Mouse (Mus musculus) megakaryocyte, embryonic 14.5 days (primary cell): Measurements from ENCODE around the gene 4931422A03Rik.

Experiments used
- FLI1 ChIP-seq: IDR thresholded peaks from 2 replicates; pipeline ENCODE4 v1.6.1; 2012; ENCODE audit warnings: low read length, inconsistent platforms, mixed read lengths
- GATA1 ChIP-seq: IDR thresholded peaks from 3 replicates; pipeline ENCODE4 v1.6.1; 2012; ENCODE audit warnings: mixed read lengths, low read length, inconsistent platforms, borderline replicate concordance

DNA sequence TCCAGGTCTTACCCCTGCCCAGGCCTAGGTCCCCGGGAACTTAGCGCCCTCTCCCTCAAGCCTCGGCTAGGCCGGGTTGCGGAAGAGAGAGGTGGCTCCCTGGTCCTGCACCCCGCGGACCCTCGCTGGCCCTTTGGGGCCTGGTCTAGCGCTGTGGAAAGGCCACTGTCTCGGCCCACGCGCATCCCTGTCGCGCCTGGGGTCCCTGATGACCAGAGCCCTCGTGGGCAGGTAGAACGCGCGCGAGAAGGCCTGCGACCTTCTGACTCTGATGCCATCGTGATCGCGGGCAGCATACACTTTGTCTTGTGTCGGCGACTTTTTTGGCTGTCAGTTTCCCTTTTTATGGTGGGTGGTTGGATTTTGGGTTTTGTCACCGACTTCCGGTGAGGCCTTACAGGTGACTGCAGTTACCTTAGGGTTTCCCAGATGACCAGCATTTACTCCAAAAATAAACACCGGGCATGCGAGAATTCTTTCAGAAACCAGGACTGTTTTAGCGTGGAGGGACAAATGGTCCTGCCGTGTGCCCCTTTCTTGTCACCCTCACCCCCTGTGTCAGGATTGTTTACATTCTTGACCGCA is at the start of gene 4931422A03Rik:
- TF ChIP-seq FLI1 (no peak), GATA1 (no peak)
